Mouse (Mus musculus) heart, postnatal 10 days (tissue): ENCODE measurements around the gene Leo1. TPM values are rescaled to one million over a fixed set of nuclear protein-coding genes. Genes with fewer than 3 reads are reported as not detected.
"Not testable (repeated sequence)": the region's sequence is repeated elsewhere in the genome, so short reads cannot be mapped to it uniquely, and the experiment has no call there.

Source experiments
- DNase-seq, 2 experiments: peaks; one replicate each; pipeline ENCODE4 v3.0.0; 2021
- intact Hi-C: fragments of 180-260 bp; cut with DNase I; formaldehyde crosslinking; loops from one replicate; pipeline ENCODE4 v1.15.1; 2025
- total RNA-seq, 2 experiments: library from RNA; stranded (reverse); gene quantifications; 2 replicates each; pipeline ENCODE4 v1.2.3; 2021

Leo1 gene
- total RNA-seq, 2 experiments from 2014 or later: 21.8 to 23.2 TPM

- DNase-seq: peak in 1 of 2 experiments; percentile 23
- intact Hi-C loops: no loop called here
These were observed 21.8 kb downstream of the Leo1 start for GRCm38 (mm10) chr9:75463050-75463660.

GRCm38 (mm10) chr9:75465856-75466255, 24.5 kb downstream of the Leo1 start:
- intact Hi-C loops: loop anchor here (1.0 kb wide), 1 partner anchor 105 kb away; no protein-coding TSS in a partner anchor

DNA sequence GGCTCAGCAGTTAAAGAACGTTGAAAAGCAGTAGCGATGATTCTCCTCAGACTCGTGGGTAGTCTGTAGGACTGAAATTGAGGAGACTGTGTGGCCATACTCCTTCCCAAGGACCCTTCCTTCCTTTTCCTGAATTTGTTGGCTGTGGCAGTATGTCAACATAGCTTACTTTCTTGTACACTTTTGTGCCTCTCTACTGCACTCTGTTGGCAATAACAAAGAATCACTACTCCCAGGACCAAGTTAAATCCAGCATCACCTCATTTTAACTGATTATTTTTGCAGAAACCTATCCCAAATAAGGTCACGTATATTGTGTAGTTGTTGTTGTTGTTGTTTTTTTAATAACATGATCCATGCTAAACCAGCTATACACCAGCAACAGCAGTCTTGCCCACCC, 25.3 kb downstream of the Leo1 start:
- intact Hi-C loops: loop anchor here (1.0 kb wide), 1 partner anchor 105 kb away; no protein-coding TSS in a partner anchor
- peak in 1 of 2 experiments; percentile 18 for DNase-seq

More at GRCm38 (mm10) chr9:75465856-75466255, 24.5 kb downstream of the Leo1 start:
- no peak for DNase-seq

DNA sequence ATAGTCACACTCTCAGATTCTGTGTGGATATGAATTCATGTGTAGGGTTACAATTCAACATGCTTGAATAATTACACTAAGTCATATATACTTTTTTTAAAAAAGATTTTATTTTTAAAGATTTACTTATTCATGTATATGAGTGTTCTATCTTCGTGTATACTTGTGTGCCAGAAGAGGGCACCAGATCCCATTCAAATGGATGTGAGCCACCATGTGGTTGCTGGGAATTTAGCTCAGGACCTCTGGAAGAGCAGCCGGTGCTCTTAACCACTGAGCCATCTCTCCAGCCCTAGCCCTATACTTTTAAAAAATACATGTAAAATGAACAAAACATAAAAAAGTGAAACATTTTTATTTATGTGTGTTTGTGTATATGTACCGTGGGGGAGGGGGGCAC, 26.3 kb downstream of the Leo1 start:
- intact Hi-C loops: no loop called here
- no peak for DNase-seq

DNA sequence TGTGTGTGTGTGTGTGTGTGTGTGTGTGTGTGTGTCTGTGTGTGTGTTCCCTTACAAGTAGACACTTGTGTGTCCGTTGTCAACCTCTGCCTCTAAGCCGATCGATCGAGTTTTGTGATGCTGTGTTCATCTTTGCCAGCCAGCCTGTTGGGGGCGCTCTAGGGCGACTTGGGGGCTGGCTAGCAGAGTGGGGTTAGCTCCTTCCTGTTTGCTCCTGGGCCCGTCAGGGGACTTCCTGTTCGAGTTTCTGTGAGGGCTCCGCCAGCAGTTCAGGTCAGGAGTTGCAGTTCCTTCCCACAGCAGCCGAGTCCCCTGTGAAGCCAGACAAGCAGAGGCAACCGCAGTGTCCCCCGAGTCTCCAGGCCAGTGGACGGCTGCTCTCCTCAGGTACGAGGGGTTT, 27.0 kb downstream of the Leo1 start:
- intact Hi-C loops: no loop called here
- peak in 1 of 2 experiments; percentile 22 for DNase-seq

GRCm38 (mm10) chr9:75477212-75477611, 35.9 kb downstream of the Leo1 start:
- DNase-seq: no peak
- intact Hi-C loops: no loop called here

GRCm38 (mm10) chr9:75479106-75479725, 37.9 kb downstream of the Leo1 start:
- no peak for DNase-seq
- intact Hi-C loops: no loop called here

DNA sequence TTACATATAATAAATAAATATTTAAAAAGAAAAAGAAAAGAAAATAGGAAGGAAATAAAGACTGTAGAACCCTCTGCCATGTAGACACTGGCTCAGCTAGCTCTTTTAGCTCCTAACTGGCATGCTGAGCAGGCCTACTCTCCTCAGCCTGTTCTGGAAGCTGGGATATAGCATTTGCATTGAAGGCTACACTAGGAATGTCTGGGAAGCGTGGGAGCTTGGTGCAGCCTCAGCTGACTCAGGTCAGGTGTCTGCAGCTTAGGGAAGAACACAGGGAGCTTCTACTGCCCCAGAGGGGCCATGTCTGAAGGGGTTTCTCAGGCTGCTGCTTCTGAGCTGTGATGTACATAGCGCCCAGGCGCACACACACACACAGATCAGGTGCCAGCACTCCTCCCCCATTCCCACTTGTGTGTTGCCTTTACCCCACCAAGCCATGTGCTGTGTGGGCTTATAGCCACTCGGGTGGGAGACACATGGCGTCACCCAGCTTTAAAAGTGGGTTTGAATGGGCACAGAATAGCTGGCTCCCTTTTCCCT, 39.3 kb downstream of the Leo1 start:
- no peak for DNase-seq
- intact Hi-C loops: no loop called here

GRCm38 (mm10) chr9:75485231-75485630, 43.9 kb downstream of the Leo1 start:
- DNase-seq: no peak
- intact Hi-C loops: no loop called here

DNA sequence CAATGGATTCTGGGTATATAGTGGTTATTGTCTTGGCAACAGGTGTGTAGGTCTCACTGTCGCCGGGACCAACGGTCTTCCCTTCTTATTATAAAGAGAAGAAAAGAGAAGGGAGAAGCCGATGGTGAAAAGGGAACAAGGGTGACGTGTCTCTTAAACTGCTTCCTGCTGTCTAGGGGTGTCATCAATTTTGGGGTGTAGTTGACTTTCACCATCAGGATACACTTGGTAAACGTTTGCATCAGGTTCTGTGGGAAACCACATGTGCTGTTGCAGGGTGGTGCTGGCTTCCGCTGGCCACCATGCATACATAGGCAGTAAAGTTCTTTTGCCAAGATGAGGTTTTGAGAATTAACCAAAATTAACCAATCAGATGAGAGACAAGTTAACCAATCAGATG, 46.9 kb downstream of the Leo1 start:
- intact Hi-C loops, DNase-seq: not testable (repeated sequence)

DNA sequence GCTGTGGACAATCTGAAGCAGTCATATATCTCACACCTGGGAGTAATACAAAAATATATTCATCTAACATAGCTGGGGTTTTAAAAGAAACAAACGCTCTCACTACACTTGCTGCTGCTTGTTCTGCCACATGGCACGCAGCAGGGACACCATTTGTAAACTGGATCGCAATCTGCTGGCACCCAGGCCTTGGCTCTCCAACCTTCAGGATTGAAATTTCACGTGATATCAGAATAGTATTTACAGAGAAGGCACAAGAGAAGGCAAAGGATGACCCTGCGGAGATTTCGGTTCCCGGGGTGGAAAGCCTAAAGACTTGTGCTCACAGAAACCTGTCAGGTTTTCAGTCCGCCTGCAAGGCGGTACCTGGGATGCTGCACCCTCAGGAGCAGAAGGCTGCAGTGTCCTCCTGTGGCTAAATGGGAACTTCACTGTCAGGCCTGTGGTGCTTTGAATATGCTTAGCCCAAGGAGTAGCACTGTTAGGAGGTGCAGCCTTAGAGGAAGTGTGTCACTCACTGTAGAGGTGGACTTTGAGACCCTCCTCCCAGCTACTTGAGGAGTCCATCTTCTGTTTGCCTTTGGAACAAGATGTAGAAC, 53.2 kb downstream of the Leo1 start:
- DNase-seq: no peak
- intact Hi-C loops: no loop called here

DNA sequence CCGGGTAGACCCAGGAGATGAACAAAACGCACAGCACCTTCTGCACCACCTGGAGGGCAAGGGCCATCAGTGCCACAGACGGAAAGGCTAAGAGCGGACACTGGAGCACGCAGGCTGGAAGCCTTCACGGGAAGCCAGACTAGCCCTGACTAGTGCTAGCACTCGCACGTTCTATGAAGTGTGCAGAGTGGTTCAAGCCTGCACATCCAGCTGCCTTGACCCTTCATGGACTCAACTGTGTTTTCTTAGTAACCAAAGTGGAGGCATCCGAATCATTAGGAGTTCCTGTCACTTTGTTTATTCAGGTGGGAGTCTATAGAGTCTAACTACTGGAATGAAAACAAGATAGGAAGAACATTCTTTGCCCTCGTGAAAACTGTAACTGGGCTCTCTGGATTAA, 54.6 kb downstream of the Leo1 start:
- intact Hi-C loops: no loop called here
- DNase-seq: no peak

GRCm38 (mm10) chr9:75498571-75498970, 57.2 kb downstream of the Leo1 start:
- intact Hi-C loops: no loop called here

DNA sequence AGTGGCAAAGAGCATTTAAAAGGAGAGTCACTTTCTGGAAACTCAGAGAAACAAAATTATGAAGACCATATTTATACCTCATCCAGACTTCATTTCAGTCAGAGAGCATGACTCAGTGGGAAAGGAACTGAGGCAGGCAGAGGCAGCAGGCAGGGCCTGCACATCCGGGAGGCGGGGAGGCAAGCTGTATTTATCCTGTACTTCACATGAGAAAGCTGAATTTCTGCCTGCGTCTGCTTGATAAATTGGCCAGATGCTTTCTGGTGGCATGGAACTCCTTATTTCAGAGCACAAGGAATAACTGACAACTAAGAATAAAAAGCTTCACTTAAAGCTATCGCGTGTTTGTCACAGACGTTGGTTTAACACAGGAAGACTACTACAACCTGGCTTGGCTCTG, 63.0 kb downstream of the Leo1 start:
- intact Hi-C loops: no loop called here

More at GRCm38 (mm10) chr9:75498571-75498970, 57.2 kb downstream of the Leo1 start:
- DNase-seq: no peak

GRCm38 (mm10) chr9:75511236-75511939, 70.1 kb downstream of the Leo1 start:
- DNase-seq: no peak
- intact Hi-C loops: no loop called here

More for the DNA sequence above, 63.0 kb downstream of the Leo1 start:
- DNase-seq: no peak

GRCm38 (mm10) chr9:75515464-75516113, 74.3 kb downstream of the Leo1 start:
- intact Hi-C loops: loop anchor here (2.0 to 5.0 kb wide), 2 partner anchors 73 to 155 kb away; partner anchors contain the start of gene Leo1
- peak; percentile 56 to 57 for DNase-seq
